Mouse (Mus musculus) c-Kit-positive CD71-positive TER-119-positive erythroid progenitor cells, embryonic 14.5 days (primary cell): ENCODE results near the gene Mbtd1.
A peak's percentile ranks its signal among the peaks of the same experiment; 100 is the strongest.

ENCODE experiments used
- DNase-seq: peaks from one replicate; pipeline ENCODE4 v3.0.0-alpha.2; 2013; ENCODE audit warnings: low spot score

Mbtd1 gene

GRCm38 (mm10) chr11:93948887-93949567 lies 63.4 kb downstream of the Mbtd1 start:
- DNase-seq, result no peak

- DNase-seq, result no peak
Observed at GRCm38 (mm10) chr11:93950045-93950444, 64.4 kb downstream of the Mbtd1 start.

GRCm38 (mm10) chr11:93952376-93952775 lies 66.7 kb downstream of the Mbtd1 start:
- no peak for DNase-seq

GRCm38 (mm10) chr11:93954738-93955255 lies 69.1 kb downstream of the Mbtd1 start:
- no peak for DNase-seq

GRCm38 (mm10) chr11:93955256-93956150 lies 69.9 kb downstream of the Mbtd1 start:
- peak; percentile 69 for DNase-seq

GRCm38 (mm10) chr11:93956159-93956558 lies 70.5 kb downstream of the Mbtd1 start, which contains the start of gene Nme2:
TSS of gene Nme2 (minus strand) at chr11:93956259.
- no peak for DNase-seq

- DNase-seq, result no peak
Observed at GRCm38 (mm10) chr11:93957031-93957555, 71.4 kb downstream of the Mbtd1 start.

GRCm38 (mm10) chr11:93957746-93958145 lies 72.1 kb downstream of the Mbtd1 start:
- no peak for DNase-seq

- DNase-seq, result no peak
Observed at GRCm38 (mm10) chr11:93961482-93961881, 75.8 kb downstream of the Mbtd1 start.

- DNase-seq, result no peak
Observed at GRCm38 (mm10) chr11:93963013-93963412, 77.4 kb downstream of the Mbtd1 start.

GRCm38 (mm10) chr11:93965391-93965790 lies 79.7 kb downstream of the Mbtd1 start:
- no peak for DNase-seq

- DNase-seq, result peak; percentile 39
Observed at GRCm38 (mm10) chr11:93967381-93967780, 81.7 kb downstream of the Mbtd1 start.

GRCm38 (mm10) chr11:93968005-93968847 lies 82.6 kb downstream of the Mbtd1 start, which contains the start of the genes Gm20390 and Nme1:
TSS of gene Gm20390 (minus strand) at chr11:93968293.
TSS of gene Nme1 (minus strand) at chr11:93968521.
- peak; percentile 97 for DNase-seq

GRCm38 (mm10) chr11:93968848-93969128 lies 83.1 kb downstream of the Mbtd1 start:
- DNase-seq, result no peak

GRCm38 (mm10) chr11:93969171-93969570 lies 83.5 kb downstream of the Mbtd1 start:
- DNase-seq, result no peak

- no peak for DNase-seq
Observed at GRCm38 (mm10) chr11:93969799-93970198, 84.1 kb downstream of the Mbtd1 start.

- DNase-seq, result no peak
Observed at GRCm38 (mm10) chr11:93972951-93973350, 87.3 kb downstream of the Mbtd1 start.

GRCm38 (mm10) chr11:93979502-93980049 lies 93.9 kb downstream of the Mbtd1 start:
- DNase-seq, result no peak

- DNase-seq, result no peak
Observed at GRCm38 (mm10) chr11:93984619-93985018, 99.0 kb downstream of the Mbtd1 start.

GRCm38 (mm10) chr11:93985265-93985664 lies 99.6 kb downstream of the Mbtd1 start:
- DNase-seq, result no peak

GRCm38 (mm10) chr11:93986298-93986697 lies 100.6 kb downstream of the Mbtd1 start:
- DNase-seq, result no peak
